Mouse (Mus musculus) gastrocnemius, postnatal 4 days (tissue): ENCODE measurements around the gene Dhx58. TPM values are rescaled to one million over a fixed set of nuclear protein-coding genes. Genes with fewer than 3 reads are reported as not detected.
A peak's percentile ranks its signal among the peaks of the same experiment; 100 is the strongest.
"Not testable (repeated sequence)": the region's sequence is repeated elsewhere in the genome, so short reads cannot be mapped to it uniquely, and the experiment has no call there.

Source experiments
- DNase-seq, 2 experiments: peaks; one replicate each; pipeline ENCODE4 v3.0.0; 2021 to 2022; ENCODE audit warnings: low spot score in 2 of 2, mixed read lengths in 2 of 2
- total RNA-seq, 2 experiments: library from RNA; stranded (reverse); gene quantifications; 2 replicates each; pipeline ENCODE4 v1.2.3; 2021

Gene Dhx58
- total RNA-seq, 2 experiments from 2014 or later, result 1.0 to 1.1 TPM

GRCm38 (mm10) chr11:100702081-100702851 lies 1.8 kb downstream of the Dhx58 start:
- peak in 1 of 2 experiments; percentile 56 for DNase-seq

GRCm38 (mm10) chr11:100701301-100701700 lies 2.8 kb downstream of the Dhx58 start:
- peak in 1 of 2 experiments; percentile 52 for DNase-seq

GRCm38 (mm10) chr11:100700710-100701109 lies 3.4 kb downstream of the Dhx58 start:
- no peak for DNase-seq

- no peak for DNase-seq
Observed at GRCm38 (mm10) chr11:100697921-100698320, 6.2 kb downstream of the Dhx58 start.

GRCm38 (mm10) chr11:100694926-100695325 lies 9.1 kb downstream of the Dhx58 start:
- DNase-seq, result peak; percentile 66 to 76

GRCm38 (mm10) chr11:100693154-100693553 lies 10.9 kb downstream of the Dhx58 start:
- no peak for DNase-seq

GRCm38 (mm10) chr11:100692164-100692616 lies 11.9 kb downstream of the Dhx58 start, which contains the start of gene Zfp385c:
Gene Zfp385c (minus strand): TSS chr11:100692455.
- no peak for DNase-seq

GRCm38 (mm10) chr11:100690389-100690788 lies 13.7 kb downstream of the Dhx58 start:
- no peak for DNase-seq

GRCm38 (mm10) chr11:100688443-100688842 lies 15.6 kb downstream of the Dhx58 start:
- no peak for DNase-seq

GRCm38 (mm10) chr11:100687265-100687664 lies 16.8 kb downstream of the Dhx58 start:
- no peak for DNase-seq

- DNase-seq, result no peak
Observed at GRCm38 (mm10) chr11:100685371-100685770, 18.7 kb downstream of the Dhx58 start.

- no peak for DNase-seq
Observed at GRCm38 (mm10) chr11:100684084-100684483, 20.0 kb downstream of the Dhx58 start.

GRCm38 (mm10) chr11:100682526-100682925 lies 21.5 kb downstream of the Dhx58 start:
- no peak for DNase-seq

- no peak for DNase-seq
Observed at GRCm38 (mm10) chr11:100681826-100682225, 22.2 kb downstream of the Dhx58 start.

GRCm38 (mm10) chr11:100677810-100678209 lies 26.3 kb downstream of the Dhx58 start:
- no peak for DNase-seq

GRCm38 (mm10) chr11:100673169-100673568 lies 30.9 kb downstream of the Dhx58 start:
- DNase-seq, result peak; percentile 70 to 78

- DNase-seq, result no peak
Observed at GRCm38 (mm10) chr11:100671956-100672355, 32.1 kb downstream of the Dhx58 start.

- DNase-seq, result no peak
Observed at GRCm38 (mm10) chr11:100671049-100671448, 33.0 kb downstream of the Dhx58 start.

GRCm38 (mm10) chr11:100659806-100660205 lies 44.3 kb downstream of the Dhx58 start:
- DNase-seq, result no peak

GRCm38 (mm10) chr11:100656458-100656857 lies 47.6 kb downstream of the Dhx58 start:
- DNase-seq, result no peak

GRCm38 (mm10) chr11:100655589-100655988 lies 48.5 kb downstream of the Dhx58 start:
- DNase-seq, result not testable (repeated sequence)

GRCm38 (mm10) chr11:100651748-100652147 lies 52.3 kb downstream of the Dhx58 start:
- no peak for DNase-seq

- no peak for DNase-seq
Observed at GRCm38 (mm10) chr11:100651205-100651604, 52.9 kb downstream of the Dhx58 start.
